Mouse (Mus musculus): ENCODE data around the gene Vtcn1. TPM values are rescaled to one million over a fixed set of nuclear protein-coding genes. Genes with fewer than 3 reads are reported as not detected.

Gene Vtcn1
- total and polyA plus RNA-seq, 3 experiments: 0.05 TPM; not detected in 2

DNA sequence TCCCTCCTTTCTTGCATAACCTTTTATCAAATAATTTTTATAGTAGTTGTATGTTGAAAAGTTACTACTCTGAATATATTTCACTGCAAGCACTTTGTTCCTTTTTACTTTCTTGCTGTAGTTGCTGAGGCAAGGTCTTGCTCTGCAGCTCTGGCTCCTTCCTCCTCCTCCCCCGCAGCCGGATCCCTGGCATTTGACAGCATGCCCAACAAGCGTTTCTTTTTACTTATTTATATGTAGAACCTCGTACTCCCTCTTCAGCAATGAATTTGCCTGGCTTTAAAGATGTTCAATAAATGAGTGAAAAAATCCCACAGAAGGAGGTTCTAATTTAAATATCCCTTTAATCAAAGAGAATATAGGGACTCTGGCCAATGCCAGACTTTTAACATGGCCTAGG lies 28.7 kb upstream of the Vtcn1 start:
- H3K9me3 ChIP-seq (replicated peaks): no peaks in the 10 kb centered on the region
- peaks cover 24% of the 10 kb centered on the region for H3K4me1 ChIP-seq (ENCODE audit: insufficient read depth, low read depth, low read length)
- no peak for ATAC-seq (ENCODE audit: extremely low read depth, insufficient number of reproducible peaks, low FRiP score, poor library complexity, severe bottlenecking)
- TF ChIP-seq CTCF (IDR thresholded peaks at IDR 0.05; ENCODE audit: low read depth, low read length): no peak
- TF ChIP-seq GATA1 (IDR thresholded peaks at IDR 0.05; ENCODE audit: borderline replicate concordance, low read length): no peak
- no peak for TF ChIP-seq POLR2AphosphoS5 (IDR thresholded peaks at IDR 0.05; ENCODE audit: insufficient replicate concordance, low read depth, low read length)
- no peak for TF ChIP-seq TAL1 (conservative IDR thresholded peaks at IDR 0.05; ENCODE audit: low read depth, low read length)
- TF ChIP-seq GATA2 (IDR thresholded peaks at IDR 0.05; ENCODE audit: borderline replicate concordance, low read depth, low read length): no peak
- no peak for DNase-seq (ENCODE audit: low spot score)
- no peak overlapping the region for H3K4me3 ChIP-seq (ENCODE audit: low read depth, low read length)
- no peaks in the 10 kb centered on the region for H3K36me3 ChIP-seq (replicated peaks)
- peaks cover 42% of the 10 kb centered on the region for H3K27me3 ChIP-seq (ENCODE audit: insufficient read depth, low read length)

DNA sequence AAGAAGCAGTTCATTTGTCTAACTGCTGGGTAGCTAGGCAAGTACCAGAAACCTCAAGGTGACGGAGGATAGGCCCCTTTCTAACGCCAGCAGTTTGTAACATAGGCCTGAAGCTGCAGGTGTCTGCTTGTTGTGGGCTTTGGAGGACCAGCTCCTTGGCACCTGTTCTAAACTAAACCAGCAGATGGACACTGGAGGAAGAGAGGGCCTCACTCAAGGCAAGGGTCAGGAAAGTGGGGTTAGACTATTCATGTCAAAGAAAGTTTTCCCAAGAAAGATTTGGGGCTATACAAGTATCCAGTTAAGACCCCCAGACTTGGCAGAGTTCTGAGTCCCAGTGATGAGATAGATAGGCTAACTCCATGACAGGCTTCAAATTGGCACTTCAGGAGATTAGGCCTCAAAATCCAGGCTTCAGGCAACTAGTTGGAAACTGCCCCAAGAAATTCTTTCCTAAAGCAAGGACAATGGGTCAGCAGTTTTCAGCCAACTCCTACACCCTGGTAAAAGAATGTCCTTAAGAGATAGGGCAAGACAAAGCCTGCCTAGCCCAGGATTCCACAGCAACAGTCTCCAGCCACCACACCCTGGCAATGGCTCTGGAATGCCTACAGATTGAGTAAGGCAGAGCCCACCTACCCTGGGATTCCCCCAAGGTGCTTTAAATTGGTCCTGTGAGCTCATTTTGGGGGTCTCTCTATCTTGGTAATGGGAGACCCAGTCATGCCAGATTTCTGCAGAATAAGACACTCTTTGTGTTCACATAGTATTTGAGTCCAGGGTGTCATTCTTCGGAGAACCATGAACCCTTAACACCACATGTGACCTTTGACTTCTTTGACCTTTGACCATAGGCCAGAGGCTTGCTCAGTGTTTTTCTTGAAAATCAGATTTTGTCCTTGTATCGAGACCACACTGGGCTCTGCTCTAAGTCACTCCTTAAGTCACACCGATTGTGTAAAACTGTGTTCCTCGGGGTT lies 27.8 kb upstream of the Vtcn1 start:
- Histone ChIP-seq H3K27me3 (ENCODE audit: insufficient read depth, low read length) (peaks cover 42% of the 10 kb centered on the region), H3K4me3 (ENCODE audit: low read depth, low read length) (no peak overlapping the region), H3K4me1 (ENCODE audit: insufficient read depth, low read depth, low read length) (peaks cover 19% of the 10 kb centered on the region), H3K36me3 (replicated peaks) (no peaks in the 10 kb centered on the region), H3K9me3 (replicated peaks) (no peaks in the 10 kb centered on the region)
- DNase-seq (ENCODE audit: low spot score): no peak
- ATAC-seq (ENCODE audit: extremely low read depth, insufficient number of reproducible peaks, low FRiP score, poor library complexity, severe bottlenecking): no peak
- TF ChIP-seq GATA2 (IDR thresholded peaks at IDR 0.05; ENCODE audit: borderline replicate concordance, low read depth, low read length): no peak
- no peak for TF ChIP-seq TAL1 (conservative IDR thresholded peaks at IDR 0.05; ENCODE audit: low read depth, low read length)
- no peak for TF ChIP-seq GATA1 (IDR thresholded peaks at IDR 0.05; ENCODE audit: borderline replicate concordance, low read length)
- no peak for TF ChIP-seq POLR2AphosphoS5 (IDR thresholded peaks at IDR 0.05; ENCODE audit: insufficient replicate concordance, low read depth, low read length)
- no peak for TF ChIP-seq CTCF (IDR thresholded peaks at IDR 0.05; ENCODE audit: low read depth, low read length)

DNA sequence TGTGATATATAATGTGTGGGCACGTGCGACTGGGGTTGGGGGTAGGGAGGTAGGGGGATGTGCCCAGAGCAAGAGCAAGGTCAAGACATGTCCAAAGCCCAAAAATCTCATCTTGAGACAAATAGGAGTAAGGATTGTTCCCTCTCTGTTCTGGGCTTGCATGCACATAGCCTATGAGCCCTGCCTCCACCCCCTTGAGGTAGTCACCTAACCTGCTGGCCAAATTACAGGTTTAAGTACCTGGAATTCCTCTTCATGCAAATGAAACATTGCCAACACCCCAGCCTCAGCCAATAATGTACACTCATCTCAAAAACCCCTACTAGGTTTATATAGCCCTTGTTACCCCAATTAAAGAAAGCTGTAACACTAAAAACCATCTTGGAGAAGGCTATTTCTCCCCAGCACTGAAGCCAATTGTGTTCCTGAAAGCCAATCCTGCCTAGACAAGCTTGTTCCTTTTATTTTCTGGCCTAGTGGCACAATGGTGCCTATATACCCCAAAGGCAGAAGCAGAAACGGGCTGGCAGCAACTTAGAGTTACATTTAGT lies 26.3 kb upstream of the Vtcn1 start:
- no peaks in the 10 kb centered on the region for H3K9me3 ChIP-seq (replicated peaks)
- no peaks in the 10 kb centered on the region for H3K36me3 ChIP-seq (replicated peaks)
- TF ChIP-seq GATA1 (IDR thresholded peaks at IDR 0.05; ENCODE audit: borderline replicate concordance, low read length) (no peak), CTCF (IDR thresholded peaks at IDR 0.05; ENCODE audit: low read depth, low read length) (no peak), TAL1 (conservative IDR thresholded peaks at IDR 0.05; ENCODE audit: low read depth, low read length) (no peak), GATA2 (IDR thresholded peaks at IDR 0.05; ENCODE audit: borderline replicate concordance, low read depth, low read length) (no peak), POLR2AphosphoS5 (IDR thresholded peaks at IDR 0.05; ENCODE audit: insufficient replicate concordance, low read depth, low read length) (no peak)
- ATAC-seq (ENCODE audit: extremely low read depth, insufficient number of reproducible peaks, low FRiP score, poor library complexity, severe bottlenecking): no peak
- DNase-seq (ENCODE audit: low spot score): no peak
- no peak overlapping the region for H3K4me3 ChIP-seq (ENCODE audit: low read depth, low read length)
- H3K27me3 ChIP-seq (ENCODE audit: insufficient read depth, low read length): peaks cover 32% of the 10 kb centered on the region
- H3K4me1 ChIP-seq (ENCODE audit: insufficient read depth, low read depth, low read length): peaks cover 5% of the 10 kb centered on the region

DNA sequence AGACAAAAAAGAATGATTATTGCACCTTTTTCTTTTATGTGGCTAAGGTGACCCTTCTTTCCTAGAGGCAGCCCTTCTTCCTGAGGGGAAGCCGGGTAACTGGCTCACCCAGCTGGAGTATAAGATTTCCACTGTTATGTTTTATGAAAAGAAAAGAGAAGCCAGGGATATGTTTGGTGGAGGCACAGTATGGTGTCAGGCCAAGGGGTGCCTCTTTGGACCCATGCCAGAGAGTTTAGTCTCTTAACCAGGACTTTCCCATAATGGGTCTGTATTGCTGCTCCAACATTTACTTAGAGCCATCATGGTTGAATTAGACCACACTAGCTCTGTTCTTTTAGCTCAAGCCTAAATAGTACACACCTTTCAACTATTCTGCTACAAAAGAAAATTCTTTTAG lies 20.3 kb upstream of the Vtcn1 start:
- H3K9me3 ChIP-seq (replicated peaks): no peaks in the 10 kb centered on the region
- DNase-seq (ENCODE audit: low spot score) (no peak), ATAC-seq (ENCODE audit: extremely low read depth, insufficient number of reproducible peaks, low FRiP score, poor library complexity, severe bottlenecking) (no peak)
- no peak overlapping the region for H3K4me3 ChIP-seq (ENCODE audit: low read depth, low read length)
- H3K27me3 ChIP-seq (ENCODE audit: insufficient read depth, low read length): peaks cover 6% of the 10 kb centered on the region
- no peaks in the 10 kb centered on the region for H3K36me3 ChIP-seq (replicated peaks)
- TF ChIP-seq GATA1 (IDR thresholded peaks at IDR 0.05; ENCODE audit: borderline replicate concordance, low read length): no peak
- TF ChIP-seq GATA2 (IDR thresholded peaks at IDR 0.05; ENCODE audit: borderline replicate concordance, low read depth, low read length): no peak
- TF ChIP-seq CTCF (IDR thresholded peaks at IDR 0.05; ENCODE audit: low read depth, low read length): no peak
- TF ChIP-seq POLR2AphosphoS5 (IDR thresholded peaks at IDR 0.05; ENCODE audit: insufficient replicate concordance, low read depth, low read length): no peak
- no peak for TF ChIP-seq TAL1 (conservative IDR thresholded peaks at IDR 0.05; ENCODE audit: low read depth, low read length)
- no peaks in the 10 kb centered on the region for H3K4me1 ChIP-seq (ENCODE audit: insufficient read depth, low read depth, low read length)

DNA sequence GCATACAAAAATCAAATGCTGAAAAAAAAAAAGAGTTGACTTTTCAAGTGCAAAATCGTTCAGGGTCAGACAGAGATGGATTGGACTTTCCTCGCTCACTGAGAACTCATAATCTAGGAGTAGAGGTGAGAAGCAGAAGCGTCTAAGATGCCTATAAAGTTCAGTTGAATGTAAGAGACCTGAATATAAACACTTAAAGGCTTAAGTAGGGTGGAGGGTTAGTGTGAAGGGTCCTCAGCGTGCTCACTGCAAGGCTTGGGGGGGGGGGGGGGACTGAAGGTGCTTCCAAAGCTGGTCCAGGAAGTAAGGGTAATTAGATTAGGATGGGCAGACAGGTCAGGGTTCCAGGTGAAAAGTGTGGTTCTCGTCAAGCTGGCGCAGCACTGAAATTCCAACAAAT lies 19.3 kb upstream of the Vtcn1 start:
- H3K36me3 ChIP-seq (replicated peaks): no peaks in the 10 kb centered on the region
- H3K27me3 ChIP-seq (ENCODE audit: insufficient read depth, low read length): peaks cover 5% of the 10 kb centered on the region; the same call in 1 of the 2 replicates
- H3K4me3 ChIP-seq (ENCODE audit: low read depth, low read length): no peak overlapping the region
- ATAC-seq (ENCODE audit: extremely low read depth, insufficient number of reproducible peaks, low FRiP score, poor library complexity, severe bottlenecking): no peak
- DNase-seq (ENCODE audit: low spot score): no peak
- no peaks in the 10 kb centered on the region for H3K4me1 ChIP-seq (ENCODE audit: insufficient read depth, low read depth, low read length)
- no peak for TF ChIP-seq POLR2AphosphoS5 (IDR thresholded peaks at IDR 0.05; ENCODE audit: insufficient replicate concordance, low read depth, low read length)
- TF ChIP-seq TAL1 (conservative IDR thresholded peaks at IDR 0.05; ENCODE audit: low read depth, low read length): no peak
- TF ChIP-seq GATA1 (IDR thresholded peaks at IDR 0.05; ENCODE audit: borderline replicate concordance, low read length): no peak
- no peak for TF ChIP-seq CTCF (IDR thresholded peaks at IDR 0.05; ENCODE audit: low read depth, low read length)
- TF ChIP-seq GATA2 (IDR thresholded peaks at IDR 0.05; ENCODE audit: borderline replicate concordance, low read depth, low read length): no peak
- H3K9me3 ChIP-seq (replicated peaks): no peaks in the 10 kb centered on the region

DNA sequence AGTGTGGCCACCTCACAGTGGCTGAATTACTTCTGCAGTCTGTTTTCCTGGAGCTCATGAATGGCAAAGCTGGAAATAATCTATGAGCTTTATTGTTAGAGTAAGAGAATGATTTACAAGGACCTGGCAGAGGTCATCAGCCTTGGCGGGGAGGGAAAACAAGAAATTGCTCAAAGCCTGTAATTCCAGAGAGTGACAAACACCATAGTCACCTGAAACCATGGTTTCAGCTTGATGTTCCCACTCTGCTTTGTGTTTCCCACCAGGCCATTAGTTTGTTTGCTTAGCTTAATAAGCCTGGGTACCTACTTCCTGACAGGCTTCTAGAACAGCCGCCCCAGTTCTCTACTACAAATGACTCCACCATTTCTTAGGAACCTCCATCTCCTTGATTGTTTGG lies 14.8 kb upstream of the Vtcn1 start:
- TF ChIP-seq TAL1 (conservative IDR thresholded peaks at IDR 0.05; ENCODE audit: low read depth, low read length): no peak
- TF ChIP-seq GATA1 (IDR thresholded peaks at IDR 0.05; ENCODE audit: borderline replicate concordance, low read length): no peak
- TF ChIP-seq CTCF (IDR thresholded peaks at IDR 0.05; ENCODE audit: low read depth, low read length): no peak
- TF ChIP-seq POLR2AphosphoS5 (IDR thresholded peaks at IDR 0.05; ENCODE audit: insufficient replicate concordance, low read depth, low read length): no peak
- TF ChIP-seq GATA2 (IDR thresholded peaks at IDR 0.05; ENCODE audit: borderline replicate concordance, low read depth, low read length): no peak
- H3K36me3 ChIP-seq (replicated peaks): no peaks in the 10 kb centered on the region
- no peaks in the 10 kb centered on the region for H3K4me1 ChIP-seq (ENCODE audit: insufficient read depth, low read depth, low read length)
- peaks cover 12% of the 10 kb centered on the region for H3K27me3 ChIP-seq (ENCODE audit: insufficient read depth, low read length)
- DNase-seq (ENCODE audit: low spot score) (no peak), ATAC-seq (ENCODE audit: extremely low read depth, insufficient number of reproducible peaks, low FRiP score, poor library complexity, severe bottlenecking) (no peak)
- no peaks in the 10 kb centered on the region for H3K9me3 ChIP-seq (replicated peaks)
- H3K4me3 ChIP-seq (ENCODE audit: low read depth, low read length): no peak overlapping the region

All from G1E (cell line).